Mouse (Mus musculus) forebrain, embryonic 15.5 days (tissue): Measurements from ENCODE around the gene Cysltr1. TPM values are rescaled to one million over a fixed set of nuclear protein-coding genes. Genes with fewer than 3 reads are reported as not detected.

Experiments used
- ATAC-seq: fragments of 200-750 bp; cut with Nextera tagmentation; replicated peaks from 2 replicates; pipeline ENCODE4 v1.8.0; 2017; ENCODE audit warnings: mild to moderate bottlenecking, moderate TSS enrichment, moderate library complexity
- H3K27ac ChIP-seq: fragments of 300-500 bp; sonication (generic); replicated peaks from 2 replicates; pipeline ENCODE4 v1.5.1; 2015; ENCODE audit warnings: mild to moderate bottlenecking, inconsistent platforms
- H3K27me3 ChIP-seq: fragments of 300-500 bp; sonication (generic); 2 replicates; pipeline ENCODE4 v1.6.1; 2015; ENCODE audit warnings: inconsistent platforms
- H3K36me3 ChIP-seq: fragments of 300-500 bp; sonication (generic); 2 replicates; pipeline ENCODE4 v1.6.1; 2015; ENCODE audit warnings: mild to moderate bottlenecking, inconsistent platforms
- H3K4me1 ChIP-seq: fragments of 300-500 bp; sonication (generic); 2 replicates; pipeline ENCODE4 v1.6.1; 2015; ENCODE audit warnings: inconsistent platforms
- H3K4me2 ChIP-seq: fragments of 300-500 bp; sonication (generic); replicated peaks from 2 replicates; pipeline ENCODE4 v1.6.1; 2015; ENCODE audit warnings: mild to moderate bottlenecking, inconsistent platforms
- H3K4me3 ChIP-seq: fragments of 300-500 bp; sonication (generic); 2 replicates; pipeline ENCODE4 v1.5.1; 2015; ENCODE audit warnings: mild to moderate bottlenecking, inconsistent platforms
- H3K9ac ChIP-seq: fragments of 300-500 bp; sonication (generic); replicated peaks from 2 replicates; pipeline ENCODE4 v1.6.1; 2015; ENCODE audit warnings: mild to moderate bottlenecking, inconsistent platforms
- H3K9me3 ChIP-seq: fragments of 300-500 bp; sonication (generic); 2 replicates; pipeline ENCODE4 v1.6.1; 2016; ENCODE audit warnings: inconsistent platforms
- WGBS: fragments of 180-500 bp; shearing (Covaris S2); methylation state at CpG from one replicate; pipeline ENCODE4 v1.1.7; 2015; ENCODE audit warnings: mixed read lengths; 5-methylcytosine and 5-hydroxymethylcytosine counted together
- polyA plus RNA-seq: library from polyadenylated mRNA; unstranded; fragments of >200 nt; fragmentation: Nextera tagmentation; extraction: Ambion mirVana; gene quantifications from 2 replicates; pipeline ENCODE4 v1.2.1, GENCODE M21; 2015

Cysltr1 gene
- polyA plus RNA-seq, result 0.09 and 0.22 TPM in 2 replicates

DNA sequence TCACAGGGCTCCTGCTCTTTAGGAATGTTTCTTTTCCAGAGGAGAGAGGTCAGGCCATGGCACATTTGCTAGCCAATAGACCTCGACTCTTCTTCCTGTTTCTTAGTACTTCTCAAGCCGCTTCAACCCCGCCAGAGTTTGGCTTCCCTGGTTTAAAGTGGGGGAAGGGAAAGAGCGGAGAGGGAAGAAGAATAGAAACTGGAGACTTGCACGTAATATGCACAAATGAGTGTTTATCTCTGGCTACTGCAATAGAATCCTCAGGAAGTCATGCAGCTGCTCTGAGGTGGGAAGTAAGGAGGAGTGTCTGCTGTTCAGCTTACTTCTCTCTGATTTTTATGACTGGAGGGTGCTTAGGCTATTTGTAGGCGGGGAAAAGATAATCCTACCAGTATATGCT is at the start of gene Cysltr1:
Gene Cysltr1, minus strand, starts transcription at position 294 of the 400 bp plus-strand sequence.
- no peaks in the 10 kb centered on the region for H3K9me3 ChIP-seq
- no peak within 1 kb of the TSS for H3K4me2 ChIP-seq
- 40% methylated on average over 6 of the region's 6 CpGs for WGBS
- H3K9ac ChIP-seq, result no peak within 1 kb of the TSS
- no peak within 1 kb of the TSS for H3K27ac ChIP-seq
- no peaks in the 10 kb centered on the region for H3K36me3 ChIP-seq
- no peaks in the 10 kb centered on the region for H3K27me3 ChIP-seq
- no peak for ATAC-seq
- no peaks in the 10 kb centered on the region for H3K4me1 ChIP-seq
- H3K4me3 ChIP-seq, result no peak within 1 kb of the TSS

DNA sequence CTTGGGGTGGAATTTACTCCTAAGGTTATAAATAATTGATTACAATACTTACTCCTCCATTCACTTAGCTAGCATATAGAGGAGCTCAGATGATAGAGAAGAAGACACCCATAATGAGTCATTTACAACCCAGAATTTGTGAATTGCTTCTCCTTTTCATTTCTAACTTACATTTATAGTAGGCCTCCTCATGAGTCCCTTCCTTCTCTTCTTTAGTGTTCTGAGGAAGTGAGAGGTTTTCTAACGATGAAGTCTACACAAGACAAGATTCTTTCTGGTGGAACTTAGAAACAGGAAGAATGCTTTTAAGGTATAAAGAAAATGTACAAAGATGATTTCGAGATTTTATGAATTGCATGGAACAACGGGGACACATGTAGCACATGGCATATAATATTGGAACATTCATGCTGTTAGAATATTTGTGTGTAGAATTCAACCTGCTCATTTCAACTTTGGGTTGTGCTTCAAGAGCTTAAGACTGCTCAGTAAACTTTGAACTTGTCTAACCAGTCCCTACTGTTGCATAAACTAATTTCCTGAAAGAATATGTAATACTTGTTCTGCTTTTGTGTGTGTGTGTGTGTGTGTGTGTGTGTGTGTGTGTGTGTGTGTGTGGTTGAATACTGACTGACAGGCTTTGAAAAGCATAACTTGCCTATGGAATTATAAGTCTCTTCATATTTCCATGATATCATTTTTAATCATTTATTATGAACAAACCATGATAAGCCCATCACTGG is 31.5 kb upstream of the Cysltr1 start:
- no peak overlapping the region for H3K27ac ChIP-seq
- H3K36me3 ChIP-seq, result no peaks in the 10 kb centered on the region
- H3K4me2 ChIP-seq, result no peak overlapping the region
- ATAC-seq, result no peak
- no peak overlapping the region for H3K9ac ChIP-seq
- H3K4me1 ChIP-seq, result no peaks in the 10 kb centered on the region
- H3K27me3 ChIP-seq, result no peaks in the 10 kb centered on the region
- WGBS, result 79% methylated on average over 3 of the region's 3 CpGs
- H3K9me3 ChIP-seq, result no peaks in the 10 kb centered on the region
- no peak overlapping the region for H3K4me3 ChIP-seq

DNA sequence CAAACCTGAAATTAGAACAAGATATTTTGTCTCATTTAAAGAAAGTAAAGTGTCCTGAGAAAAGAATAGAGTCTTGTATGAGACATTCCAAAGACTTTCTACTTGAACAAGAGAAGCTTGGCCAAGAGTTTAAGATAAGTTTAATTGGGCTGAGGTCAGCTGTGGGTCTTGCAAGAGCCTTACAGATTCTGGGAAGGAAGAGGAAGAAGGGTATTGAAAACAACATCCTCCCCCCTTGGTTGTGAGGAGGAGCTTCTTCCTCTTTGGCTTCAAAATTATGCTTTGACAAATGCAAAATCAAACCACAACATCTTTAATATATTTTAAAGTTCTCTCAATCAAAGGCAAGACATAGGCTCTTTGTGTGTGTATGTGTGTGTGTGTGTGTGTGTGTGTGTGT is 30.1 kb upstream of the Cysltr1 start:
- Histone ChIP-seq H3K27ac (no peak overlapping the region), H3K9ac (no peak overlapping the region), H3K36me3 (no peaks in the 10 kb centered on the region), H3K27me3 (no peaks in the 10 kb centered on the region), H3K9me3 (no peaks in the 10 kb centered on the region), H3K4me2 (no peak overlapping the region), H3K4me1 (no peaks in the 10 kb centered on the region), H3K4me3 (no peak overlapping the region)
- ATAC-seq, result no peak

DNA sequence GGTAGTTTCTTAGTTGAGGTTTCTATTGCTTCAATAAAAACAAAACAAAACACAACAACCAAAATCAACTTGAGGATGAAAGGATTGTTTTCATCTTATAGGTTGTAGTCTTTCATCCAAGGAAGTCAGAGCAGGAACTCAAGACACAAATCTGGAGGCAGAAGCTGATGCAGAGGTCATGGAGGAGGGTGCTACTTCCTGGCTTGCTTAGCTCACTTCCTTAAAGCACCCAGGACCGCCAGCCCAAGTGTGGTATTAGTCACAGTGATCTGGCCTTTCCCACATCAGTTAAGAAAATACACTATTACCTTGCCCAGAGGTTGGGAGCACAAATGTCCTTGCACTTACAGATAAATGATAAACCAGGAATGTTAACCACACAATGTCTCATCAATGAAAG is 25.0 kb upstream of the Cysltr1 start:
- WGBS, result 93% methylated on average over 1 of the region's 1 CpGs
- Histone ChIP-seq H3K27me3 (no peaks in the 10 kb centered on the region), H3K4me1 (no peaks in the 10 kb centered on the region), H3K9me3 (no peaks in the 10 kb centered on the region), H3K36me3 (no peaks in the 10 kb centered on the region), H3K27ac (no peak overlapping the region), H3K9ac (no peak overlapping the region), H3K4me2 (no peak overlapping the region), H3K4me3 (no peak overlapping the region)
- ATAC-seq, result no peak

DNA sequence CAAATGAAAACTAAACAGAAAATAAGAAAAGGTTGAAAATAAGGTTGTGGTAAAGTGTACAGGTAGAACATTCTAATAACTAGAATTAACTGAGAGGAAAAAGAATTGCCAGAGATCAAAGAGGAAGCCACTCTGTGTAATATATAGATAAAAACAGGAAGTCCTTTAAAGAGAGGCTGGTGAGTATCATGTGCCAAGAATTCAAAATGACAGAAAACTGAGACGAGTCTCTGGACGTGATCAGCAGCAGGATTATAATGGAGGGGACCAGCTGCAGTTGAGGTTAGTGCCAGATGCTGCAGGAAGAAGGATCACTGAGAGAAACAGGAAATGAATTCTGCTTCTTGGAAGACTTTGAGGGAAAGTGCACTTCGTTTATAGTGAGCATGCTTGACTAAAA is 20.2 kb upstream of the Cysltr1 start:
- H3K27ac ChIP-seq, result no peak overlapping the region
- H3K4me1 ChIP-seq, result no peaks in the 10 kb centered on the region
- no peak overlapping the region for H3K9ac ChIP-seq
- no peak overlapping the region for H3K4me2 ChIP-seq
- H3K27me3 ChIP-seq, result no peaks in the 10 kb centered on the region
- no peaks in the 10 kb centered on the region for H3K36me3 ChIP-seq
- no peaks in the 10 kb centered on the region for H3K9me3 ChIP-seq
- no peak for ATAC-seq
- H3K4me3 ChIP-seq, result no peak overlapping the region
- 59% methylated on average over 3 of the region's 3 CpGs for WGBS

DNA sequence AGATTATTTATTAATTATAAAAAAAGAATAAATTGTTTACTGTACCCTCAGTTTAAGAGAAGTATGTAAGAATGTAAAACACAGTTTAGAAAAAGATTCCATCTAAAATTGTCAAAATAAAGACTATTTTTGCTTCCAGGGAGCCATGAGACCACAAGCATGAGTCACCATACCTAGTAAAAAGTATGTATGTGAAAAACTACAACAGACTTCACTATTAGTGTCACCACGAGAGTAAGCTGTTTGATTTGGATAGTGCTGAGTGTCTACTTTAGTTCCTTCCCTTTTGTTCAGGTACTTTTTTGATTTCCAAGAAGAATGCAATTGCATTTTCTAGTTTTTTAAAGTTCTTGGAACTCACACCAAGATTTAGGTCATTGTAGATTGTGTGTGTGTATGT is 19.0 kb upstream of the Cysltr1 start:
- Histone ChIP-seq H3K4me3 (no peak overlapping the region), H3K9me3 (no peaks in the 10 kb centered on the region), H3K9ac (no peak overlapping the region), H3K27me3 (no peaks in the 10 kb centered on the region), H3K36me3 (no peaks in the 10 kb centered on the region), H3K4me2 (no peak overlapping the region), H3K27ac (no peak overlapping the region), H3K4me1 (no peaks in the 10 kb centered on the region)
- 65% methylated on average over 1 of the region's 1 CpGs for WGBS
- ATAC-seq, result no peak

DNA sequence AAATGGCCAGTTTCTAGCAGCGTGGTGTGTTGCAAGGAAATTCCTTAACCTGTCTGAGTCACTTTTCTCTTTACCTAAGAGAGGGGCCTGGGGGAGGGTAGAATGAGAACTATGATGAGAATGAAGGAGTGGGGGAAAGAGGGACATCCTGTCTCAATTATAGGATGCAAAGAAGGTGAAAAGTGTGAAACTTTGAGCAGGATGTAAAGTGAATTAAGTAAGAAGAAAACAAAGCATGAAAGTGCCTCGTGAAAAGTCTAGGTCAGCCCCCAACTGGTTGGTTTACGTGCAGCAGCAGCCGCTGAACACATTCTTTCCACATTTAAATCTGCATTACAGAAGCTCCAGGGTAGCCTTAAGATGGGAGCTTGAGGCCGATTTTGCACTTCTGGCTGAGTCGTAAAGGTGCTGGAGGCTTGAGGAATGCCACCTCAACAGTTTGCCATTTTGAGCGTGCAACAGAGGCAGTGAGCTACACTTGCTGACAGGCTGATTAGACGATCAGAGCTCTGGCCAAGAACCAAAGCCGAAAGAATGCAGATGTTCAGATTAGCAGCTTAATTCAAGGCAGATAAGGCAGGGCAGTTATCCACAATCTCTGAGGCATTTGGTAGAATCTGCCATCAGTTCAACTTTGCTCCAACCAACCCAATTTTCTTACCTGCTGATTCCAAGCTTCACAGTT is 763 bp downstream of the Cysltr1 start:
- Histone ChIP-seq H3K27ac (no peak overlapping the region), H3K27me3 (no peaks in the 10 kb centered on the region), H3K36me3 (no peaks in the 10 kb centered on the region), H3K4me2 (no peak overlapping the region), H3K4me3 (no peak overlapping the region), H3K9ac (no peak overlapping the region), H3K4me1 (no peaks in the 10 kb centered on the region), H3K9me3 (no peaks in the 10 kb centered on the region)
- WGBS, result 22% methylated on average over 9 of the region's 9 CpGs
- ATAC-seq, result no peak

DNA sequence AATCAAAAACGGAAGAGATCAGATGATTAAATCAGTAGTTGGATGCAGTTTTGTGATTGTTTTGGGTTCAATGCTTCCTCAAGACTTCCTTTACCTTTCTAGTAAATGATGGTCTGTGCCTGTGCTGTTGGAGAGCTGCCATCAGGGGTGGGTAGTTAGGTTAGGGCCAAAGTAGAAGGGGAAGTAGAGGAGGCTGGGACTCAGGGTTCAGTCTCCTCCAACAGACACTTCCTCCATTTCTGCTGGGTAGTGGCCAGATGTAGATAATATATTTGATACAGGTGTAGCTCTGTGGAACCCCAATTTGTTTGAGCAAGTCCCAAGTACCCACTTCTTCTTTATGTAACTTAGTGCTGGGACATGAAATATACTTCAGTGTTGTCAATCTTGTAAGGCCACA is 7.6 kb downstream of the Cysltr1 start:
- Histone ChIP-seq H3K36me3 (no peaks in the 10 kb centered on the region), H3K4me1 (no peaks in the 10 kb centered on the region), H3K27me3 (no peaks in the 10 kb centered on the region), H3K9ac (no peak overlapping the region), H3K27ac (no peak overlapping the region), H3K4me3 (no peak overlapping the region), H3K9me3 (no peaks in the 10 kb centered on the region), H3K4me2 (no peak overlapping the region)
- WGBS, result 73% methylated on average over 1 of the region's 1 CpGs
- no peak for ATAC-seq

DNA sequence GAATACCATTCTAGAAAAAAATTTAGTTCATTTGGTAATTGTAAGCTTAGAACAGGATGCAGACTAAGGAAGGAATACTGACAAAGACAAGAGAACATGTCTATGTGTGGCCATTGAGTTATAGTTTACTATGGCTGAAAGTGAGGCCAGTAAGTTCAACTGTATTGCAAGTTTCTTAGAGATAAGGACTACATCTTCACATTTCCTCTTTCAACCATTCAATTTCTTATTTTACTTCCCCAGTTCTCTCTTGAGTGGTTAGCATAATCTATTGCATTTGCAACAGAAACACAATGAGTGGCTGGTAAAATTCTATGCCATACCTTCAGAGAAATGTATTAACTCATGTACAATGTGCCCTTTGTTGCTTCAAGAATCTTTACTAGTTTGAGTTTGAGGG is 9.6 kb downstream of the Cysltr1 start:
- Histone ChIP-seq H3K9ac (no peak overlapping the region), H3K4me3 (no peak overlapping the region), H3K36me3 (no peaks in the 10 kb centered on the region), H3K27me3 (no peaks in the 10 kb centered on the region), H3K4me1 (no peaks in the 10 kb centered on the region), H3K27ac (no peak overlapping the region), H3K9me3 (no peaks in the 10 kb centered on the region), H3K4me2 (no peak overlapping the region)
- no peak for ATAC-seq

DNA sequence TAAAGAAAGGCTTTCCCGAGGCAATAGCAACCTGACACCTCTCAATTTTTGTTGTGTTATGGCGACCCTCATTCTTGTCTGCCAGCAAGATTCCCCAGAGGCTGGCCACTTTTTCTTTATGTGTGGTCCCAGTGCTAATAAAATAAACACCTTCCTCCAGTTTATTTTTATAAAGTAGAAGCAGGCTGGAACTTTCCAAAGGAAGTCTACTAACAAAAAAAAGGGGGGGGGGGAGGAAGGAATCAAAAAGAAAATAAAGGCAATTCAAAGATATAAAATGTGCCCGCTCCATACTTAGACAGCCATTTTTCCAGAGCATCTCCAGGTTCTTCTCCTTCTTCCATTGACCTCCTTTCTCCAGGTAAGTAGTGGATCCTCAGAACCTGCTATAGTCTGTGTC is 20.6 kb downstream of the Cysltr1 start, which contains the start of gene Gm5127:
Gene Gm5127, plus strand, starts transcription at position 301 of the 400 bp plus-strand sequence.
- no peak for ATAC-seq
- no peak within 1 kb of the TSS for H3K9ac ChIP-seq
- no peak within 1 kb of the TSS for H3K27ac ChIP-seq
- H3K4me2 ChIP-seq, result no peak within 1 kb of the TSS
- 68% methylated on average over 3 of the region's 3 CpGs for WGBS
- H3K9me3 ChIP-seq, result no peaks in the 10 kb centered on the region
- H3K4me1 ChIP-seq, result no peaks in the 10 kb centered on the region
- no peak within 1 kb of the TSS for H3K4me3 ChIP-seq
- H3K27me3 ChIP-seq, result no peaks in the 10 kb centered on the region
- H3K36me3 ChIP-seq, result no peaks in the 10 kb centered on the region

DNA sequence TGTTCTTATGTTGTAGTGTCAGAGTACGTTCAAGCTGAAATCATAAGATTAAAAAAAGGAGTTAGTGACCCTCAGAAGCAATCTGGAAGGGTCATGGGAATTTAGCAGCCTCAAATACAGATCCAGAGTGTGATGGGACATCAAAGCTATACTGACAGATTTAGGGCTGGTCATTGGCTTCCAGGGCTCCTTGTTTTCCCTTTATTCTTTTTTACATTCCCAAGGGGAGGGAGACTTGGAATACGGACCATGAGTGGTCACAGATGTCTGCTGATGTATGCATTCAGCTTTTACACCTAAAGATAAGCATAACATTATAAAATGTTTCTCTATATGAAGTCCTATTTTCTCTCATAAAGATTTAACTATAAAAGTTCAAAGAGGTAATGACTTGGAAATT is 21.3 kb downstream of the Cysltr1 start:
- Histone ChIP-seq H3K4me1 (no peaks in the 10 kb centered on the region), H3K27ac (no peak overlapping the region), H3K4me3 (no peak overlapping the region), H3K9ac (no peak overlapping the region), H3K27me3 (no peaks in the 10 kb centered on the region), H3K9me3 (no peaks in the 10 kb centered on the region), H3K4me2 (no peak overlapping the region), H3K36me3 (no peaks in the 10 kb centered on the region)
- 45% methylated on average over 2 of the region's 2 CpGs for WGBS
- ATAC-seq, result no peak

DNA sequence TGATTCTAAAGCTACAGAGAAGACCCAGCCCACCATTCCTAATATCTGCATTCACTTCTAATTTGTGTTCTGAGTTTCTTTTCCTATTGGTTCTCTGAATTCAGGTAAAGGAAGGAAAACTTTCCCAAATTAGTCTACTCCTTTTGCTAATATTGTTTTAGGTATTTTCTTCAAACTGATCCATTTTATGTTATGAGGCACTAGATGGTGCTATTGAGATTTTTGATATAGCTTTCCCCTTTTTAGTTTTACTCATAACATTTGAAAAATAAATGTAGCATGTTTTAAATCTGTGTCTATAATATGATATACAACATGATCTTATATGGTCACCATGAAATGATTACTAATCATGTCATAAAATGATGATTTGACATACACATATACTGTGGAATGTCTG is 23.1 kb downstream of the Cysltr1 start:
- no peak overlapping the region for H3K27ac ChIP-seq
- no peak overlapping the region for H3K9ac ChIP-seq
- ATAC-seq, result no peak
- no peak overlapping the region for H3K4me3 ChIP-seq
- no peak overlapping the region for H3K4me2 ChIP-seq
- no peaks in the 10 kb centered on the region for H3K27me3 ChIP-seq
- H3K4me1 ChIP-seq, result no peaks in the 10 kb centered on the region
- H3K9me3 ChIP-seq, result no peaks in the 10 kb centered on the region
- H3K36me3 ChIP-seq, result no peaks in the 10 kb centered on the region

DNA sequence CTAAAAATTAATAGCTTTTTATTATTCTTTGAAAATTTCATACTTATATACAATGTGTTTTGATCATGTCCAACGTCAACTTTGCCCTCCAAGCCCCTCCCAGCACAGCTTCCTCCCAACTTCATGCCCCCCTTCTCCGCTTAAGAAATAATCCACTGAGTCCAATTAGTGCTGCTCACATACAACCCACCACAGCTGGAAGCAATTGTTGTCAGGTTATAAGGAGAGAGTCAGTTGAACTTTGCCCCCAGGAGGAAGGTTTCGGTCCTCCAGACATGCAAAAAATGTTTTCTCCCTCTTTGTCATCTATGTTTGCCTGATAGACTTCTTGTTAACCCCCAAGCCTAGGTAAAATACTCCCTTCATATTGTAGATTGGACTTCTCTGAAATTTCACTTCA is 24.5 kb downstream of the Cysltr1 start:
- ATAC-seq, result no peak
- no peak overlapping the region for H3K27ac ChIP-seq
- H3K27me3 ChIP-seq, result no peaks in the 10 kb centered on the region
- H3K4me3 ChIP-seq, result no peak overlapping the region
- no peaks in the 10 kb centered on the region for H3K9me3 ChIP-seq
- WGBS, result 34% methylated on average over 3 of the region's 3 CpGs
- no peaks in the 10 kb centered on the region for H3K36me3 ChIP-seq
- H3K4me1 ChIP-seq, result no peaks in the 10 kb centered on the region
- H3K9ac ChIP-seq, result no peak overlapping the region
- no peak overlapping the region for H3K4me2 ChIP-seq
